Mouse (Mus musculus): Measurements from ENCODE around the gene Zfp874a.
"Not testable (repeated sequence)": the region's sequence is repeated elsewhere in the genome, so short reads cannot be mapped to it uniquely, and the experiment has no call there.

Gene Zfp874a

GRCm38 (mm10) chr13:67376255-67376654 is 75.2 kb downstream of the Zfp874a start:
- not testable (repeated sequence) for DNase-seq

GRCm38 (mm10) chr13:67375050-67375911 is 76.1 kb downstream of the Zfp874a start, which contains the start of the genes Gm28041 and Zfp456:
Gm28041 (minus strand) TSS chr13:67375733.
Zfp456 (minus strand) TSS chr13:67375810.
- DNase-seq: peak; percentile 36 to 43
